Mouse (Mus musculus) testis, postnatal 14 days (tissue): ENCODE results near the gene Ercc2.

Experiments used
- DNase-seq: peaks from one replicate; pipeline ENCODE4 v3.0.0; 2021; ENCODE audit warnings: low spot score

Gene Ercc2

DNA sequence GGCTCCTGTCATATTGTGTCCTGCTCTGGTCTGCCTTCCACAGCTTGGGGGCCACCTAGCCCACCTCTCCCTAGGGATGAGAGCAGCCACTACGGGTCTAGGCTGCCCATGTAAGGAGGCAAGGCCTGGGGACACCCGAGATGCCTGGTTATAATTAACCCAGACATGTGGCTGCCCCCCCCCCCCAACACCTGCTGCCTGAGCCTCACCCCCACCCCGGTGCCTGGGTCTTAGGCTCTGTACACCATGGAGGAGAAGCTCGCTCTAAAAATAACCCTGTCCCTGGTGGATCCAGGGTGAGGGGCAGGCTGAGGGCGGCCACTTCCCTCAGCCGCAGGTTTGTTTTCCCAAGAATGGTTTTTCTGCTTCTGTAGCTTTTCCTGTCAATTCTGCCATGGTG lies 27.9 kb downstream of the Ercc2 start:
- no peak for DNase-seq

DNA sequence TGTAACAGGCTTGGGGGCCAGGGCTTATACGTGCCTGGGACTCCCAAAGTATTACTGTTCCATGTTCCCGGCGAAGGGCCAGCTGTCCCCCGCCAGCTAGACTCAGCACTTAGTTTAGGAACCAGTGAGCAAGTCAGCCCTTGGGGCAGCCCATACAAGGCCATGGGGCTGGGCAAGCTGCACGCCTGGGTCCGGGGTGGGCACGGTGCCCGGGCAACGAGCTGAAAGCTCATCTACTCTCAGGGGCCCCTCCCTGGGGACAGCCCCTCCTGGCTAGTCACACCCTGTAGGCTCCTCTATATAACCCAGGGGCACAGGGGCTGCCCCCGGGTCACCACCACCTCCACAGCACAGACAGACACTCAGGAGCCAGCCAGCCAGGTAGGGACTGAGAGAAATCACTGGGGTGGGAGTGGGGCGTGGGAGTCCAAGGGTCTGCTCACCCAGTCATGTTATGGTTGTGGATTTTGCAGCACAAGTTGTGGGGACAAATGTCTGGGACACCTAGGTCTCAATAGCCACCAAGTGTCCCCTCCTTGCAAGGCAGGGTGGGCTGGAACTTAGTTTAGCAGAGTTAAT lies 29.0 kb downstream of the Ercc2 start:
- DNase-seq, result no peak

DNA sequence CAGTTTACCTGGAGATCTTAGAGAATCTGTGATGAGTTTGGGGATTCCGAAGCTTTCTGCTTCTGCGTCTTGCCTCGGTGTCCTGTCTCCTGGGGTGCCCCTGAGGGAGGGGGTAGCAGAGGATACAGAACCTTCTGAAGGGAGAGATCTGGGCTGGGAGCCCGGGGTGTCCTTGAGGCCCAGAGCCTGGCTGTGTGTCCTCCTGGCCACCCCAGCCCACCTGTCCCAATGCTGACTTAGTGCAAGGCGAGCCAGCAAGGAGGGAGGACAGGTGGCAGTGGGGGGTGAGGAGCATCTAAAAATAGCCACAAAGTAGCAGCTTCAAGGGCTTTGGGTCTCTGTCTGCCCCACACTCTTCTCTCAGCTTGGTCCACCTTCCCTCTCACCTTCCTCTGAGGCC lies 30.0 kb downstream of the Ercc2 start:
- no peak for DNase-seq

DNA sequence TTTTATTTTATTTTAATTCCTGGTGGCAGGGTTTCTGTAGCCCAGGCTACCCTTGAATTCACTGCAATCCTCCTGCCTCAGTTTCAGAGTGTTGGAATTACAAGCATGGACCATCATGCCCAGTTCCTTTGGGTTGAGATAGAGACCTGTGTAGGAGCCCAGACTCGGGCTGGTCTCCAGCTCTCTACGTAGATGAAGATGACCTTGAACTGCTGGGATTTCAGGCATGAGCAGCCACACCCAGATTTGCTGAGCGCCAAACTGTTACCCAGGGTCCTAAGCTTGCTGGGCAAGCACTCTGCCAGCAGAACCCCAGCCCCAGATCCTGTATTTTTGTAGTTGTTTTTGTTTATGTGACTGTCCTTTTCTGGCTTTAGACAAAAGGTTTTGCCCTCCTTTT lies 31.7 kb downstream of the Ercc2 start:
- no peak for DNase-seq

DNA sequence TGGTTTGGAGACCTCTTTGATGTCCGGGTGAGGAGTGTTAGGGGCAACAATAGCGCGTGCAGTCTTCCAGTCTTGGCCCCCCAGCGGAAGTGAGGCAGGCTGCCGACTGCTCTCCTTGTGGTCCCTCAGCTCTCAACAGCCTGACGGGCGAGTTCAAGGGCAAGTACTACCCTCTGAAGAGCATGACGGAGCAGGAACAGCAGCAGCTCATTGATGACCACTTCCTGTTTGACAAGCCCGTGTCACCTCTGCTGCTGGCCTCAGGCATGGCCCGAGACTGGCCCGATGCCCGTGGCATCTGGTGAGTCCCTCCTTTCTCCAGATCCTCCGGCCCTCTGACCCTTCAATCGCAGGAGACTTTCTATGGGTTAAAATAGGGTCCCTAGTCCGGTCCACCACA lies 34.8 kb downstream of the Ercc2 start:
- DNase-seq, result no peak

DNA sequence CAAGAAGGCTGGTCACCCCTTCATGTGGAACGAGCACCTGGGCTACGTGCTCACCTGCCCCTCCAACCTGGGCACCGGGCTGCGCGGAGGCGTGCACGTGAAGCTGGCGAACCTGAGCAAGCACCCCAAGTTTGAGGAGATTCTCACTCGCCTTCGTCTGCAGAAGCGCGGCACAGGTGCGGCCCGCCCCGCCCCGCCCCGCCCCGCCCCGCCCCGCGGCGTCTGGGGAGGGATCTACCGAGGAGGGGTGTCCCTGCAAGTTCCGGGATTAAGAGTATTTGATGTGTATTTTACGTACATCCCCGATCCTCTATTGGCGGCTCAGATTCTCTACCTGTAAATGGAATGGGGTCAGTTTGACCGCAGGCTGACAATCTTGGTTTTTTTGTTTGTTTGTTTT lies 38.3 kb downstream of the Ercc2 start:
- no peak for DNase-seq

DNA sequence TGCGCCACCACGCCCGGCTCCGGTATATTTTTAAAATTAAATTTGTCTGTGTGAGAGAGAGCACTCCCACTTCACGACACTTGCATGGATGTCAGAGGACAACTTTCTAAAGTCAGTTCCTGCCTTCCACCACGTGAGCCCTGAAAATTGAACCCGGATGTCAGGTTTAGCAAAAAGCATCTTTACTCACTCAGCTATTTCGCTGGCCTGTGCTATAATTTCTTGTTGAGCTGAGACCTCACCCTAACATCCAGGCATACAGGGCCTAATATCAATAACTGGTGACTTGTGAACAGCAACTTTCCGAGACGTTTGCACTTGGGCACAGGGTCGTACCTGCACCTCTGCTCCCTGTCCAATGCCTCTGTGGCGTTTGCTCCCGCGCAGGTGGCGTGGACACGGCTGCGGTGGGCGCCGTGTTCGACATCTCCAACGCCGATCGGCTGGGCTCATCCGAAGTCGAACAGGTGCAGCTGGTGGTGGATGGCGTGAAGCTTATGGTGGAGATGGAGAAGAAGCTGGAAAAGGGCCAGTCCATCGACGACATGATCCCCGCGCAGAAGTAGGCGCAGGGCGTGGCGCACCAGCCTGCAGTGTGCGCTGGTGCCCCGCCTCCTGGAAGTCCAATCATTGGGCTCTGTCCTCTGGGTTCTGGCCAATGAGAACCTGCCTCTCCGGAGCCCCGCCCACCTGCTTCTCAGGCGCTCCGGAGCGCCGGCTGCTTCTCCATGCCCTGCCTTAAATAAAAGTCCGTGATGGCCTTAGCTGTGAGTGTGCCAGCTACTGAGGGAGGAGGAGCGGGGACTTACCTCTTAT lies 39.2 kb downstream of the Ercc2 start:
- peak; percentile 87 for DNase-seq

DNA sequence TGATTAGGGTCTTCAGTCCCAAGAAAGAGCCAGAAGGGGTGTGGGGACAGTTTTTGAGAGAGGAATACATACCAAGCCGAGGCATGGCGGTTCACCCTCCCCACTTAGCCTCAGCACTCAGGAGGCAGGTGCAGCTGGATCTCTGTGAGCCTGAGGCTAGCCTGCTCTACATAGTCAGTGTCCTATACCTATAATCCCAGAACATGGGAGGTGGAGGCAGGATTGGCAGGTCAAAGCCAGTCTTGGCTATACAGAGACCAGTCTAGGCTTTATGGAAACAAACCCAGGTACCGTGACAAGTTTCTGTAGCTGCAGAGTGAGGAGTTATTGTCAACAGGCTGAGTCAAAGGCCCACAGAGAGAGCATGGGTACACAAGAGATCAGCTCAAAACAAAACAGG lies 41.3 kb downstream of the Ercc2 start:
- no peak for DNase-seq

DNA sequence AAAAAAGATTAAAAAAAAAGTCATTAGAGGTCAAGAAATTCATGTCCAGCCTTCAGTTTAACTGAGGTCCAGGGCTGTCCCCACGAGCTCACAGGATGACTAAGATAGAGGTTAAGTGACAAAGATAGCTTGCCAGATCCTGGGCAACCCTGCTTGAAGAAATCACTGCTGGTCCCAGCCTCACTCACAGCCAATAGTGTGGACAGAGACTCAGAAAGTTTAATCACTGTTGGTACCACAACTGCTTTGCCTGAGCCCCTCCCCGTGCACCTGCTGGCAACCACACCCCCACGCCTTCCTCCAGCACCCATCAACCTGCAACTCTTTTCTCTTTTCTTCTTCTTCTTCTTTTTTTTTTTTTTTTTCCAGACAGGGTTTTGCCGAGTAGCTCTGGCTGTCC lies 42.2 kb downstream of the Ercc2 start:
- no peak for DNase-seq

DNA sequence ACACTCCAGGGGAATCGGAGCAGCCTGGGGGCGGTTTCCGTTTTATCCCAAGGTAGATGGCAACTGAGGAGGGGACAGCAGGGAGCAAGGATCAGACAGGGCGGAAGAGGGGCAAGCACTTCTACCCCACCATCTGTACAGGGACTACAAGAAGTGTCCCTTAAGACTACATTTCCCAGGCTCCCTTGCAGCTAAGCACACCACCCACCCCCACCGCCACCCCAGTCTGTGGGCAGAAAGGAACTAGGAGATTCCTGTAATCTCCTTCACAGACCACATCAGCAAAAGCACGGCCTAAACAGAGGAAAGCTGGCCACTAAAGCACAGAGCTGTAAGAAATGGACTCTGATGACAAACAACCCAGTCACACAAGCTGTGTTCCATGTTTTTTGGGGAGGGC lies 44.5 kb downstream of the Ercc2 start:
- DNase-seq, result no peak

DNA sequence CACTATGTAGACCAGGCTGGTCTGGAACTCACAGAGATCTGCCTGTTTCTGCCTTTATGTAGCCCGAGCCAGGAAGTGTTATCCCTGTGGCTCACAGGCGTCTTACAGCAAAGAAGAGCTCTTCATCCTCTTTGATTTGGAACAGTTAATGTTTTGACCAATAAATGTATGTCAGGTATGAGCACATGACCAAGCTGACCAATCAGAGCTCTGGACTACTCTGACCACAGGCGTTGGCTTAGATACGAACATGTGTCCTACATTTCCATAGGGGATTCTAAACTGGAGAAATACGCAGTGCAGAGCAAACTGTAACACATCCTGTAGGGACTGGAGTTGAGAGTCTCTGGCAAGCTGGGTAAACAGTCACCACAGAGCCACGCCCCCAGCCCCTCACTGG lies 45.1 kb downstream of the Ercc2 start:
- DNase-seq, result no peak

DNA sequence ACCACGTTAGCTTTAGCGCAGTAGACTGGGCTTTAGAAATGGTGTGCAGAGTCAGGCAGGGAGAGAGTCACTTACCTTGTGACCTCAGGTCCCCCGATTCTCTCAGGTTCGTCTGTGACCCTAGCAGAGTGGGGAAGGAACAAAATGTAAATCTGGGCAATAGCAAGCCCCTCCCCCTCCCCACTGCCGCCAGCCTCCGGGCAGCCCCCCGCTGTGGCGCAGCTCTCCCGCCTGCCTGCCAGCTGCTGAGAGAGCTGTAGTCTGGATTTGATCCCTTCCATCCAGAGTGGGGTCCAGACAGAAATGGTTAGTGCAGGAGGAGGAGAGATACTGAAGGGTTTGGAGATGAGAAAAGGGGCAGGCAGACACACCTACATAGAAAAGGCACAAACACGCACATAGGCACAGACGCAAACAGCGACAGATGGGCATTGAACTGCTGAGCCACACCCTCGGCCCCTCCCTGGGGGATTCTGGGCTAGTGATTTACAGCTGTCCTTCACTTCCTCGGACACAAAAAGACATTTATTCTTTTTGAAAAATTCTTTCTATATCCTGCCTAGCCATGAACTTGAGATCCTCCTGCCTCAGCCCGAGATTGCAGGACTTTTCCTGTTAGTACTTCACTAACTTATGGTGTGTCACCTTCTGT lies 46.3 kb downstream of the Ercc2 start:
- DNase-seq, result no peak

DNA sequence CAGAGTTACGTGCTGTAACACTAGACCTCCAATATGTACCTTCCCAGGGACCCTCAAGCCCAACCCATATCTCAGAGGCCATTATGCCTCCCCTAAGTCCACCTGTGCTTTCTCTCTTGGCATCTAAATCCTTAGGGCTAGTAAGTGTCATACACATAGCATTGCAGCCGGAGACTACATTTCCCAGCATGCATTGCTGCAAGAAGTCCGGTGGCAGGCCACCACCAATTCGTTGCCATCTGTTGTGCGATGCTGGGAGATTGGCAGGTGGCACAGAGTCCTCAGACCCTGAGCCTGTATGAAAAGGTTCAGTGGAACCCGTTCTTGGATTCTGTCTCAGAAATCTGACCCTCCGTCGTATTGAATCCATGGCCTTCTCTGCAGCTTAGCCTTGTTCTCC lies 47.9 kb downstream of the Ercc2 start:
- no peak for DNase-seq

DNA sequence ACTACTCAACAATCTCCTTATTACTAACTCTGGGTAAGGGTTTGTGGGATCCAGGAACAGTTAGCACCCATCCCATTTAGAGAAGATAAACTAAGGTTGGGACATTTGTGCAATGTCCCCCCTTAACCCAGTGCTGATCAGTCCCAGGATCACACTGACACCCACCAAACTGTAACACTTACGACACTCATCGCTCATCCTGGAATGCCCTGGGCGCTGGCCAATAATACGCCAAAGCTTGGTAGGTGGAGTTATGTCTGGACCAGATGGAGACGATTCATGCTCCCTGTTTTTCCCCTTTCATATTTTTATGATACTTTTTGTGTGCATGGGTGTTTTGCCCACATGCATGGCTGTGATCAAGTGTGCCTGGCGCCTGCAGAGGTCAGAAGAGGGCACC lies 48.6 kb downstream of the Ercc2 start:
- DNase-seq, result no peak

DNA sequence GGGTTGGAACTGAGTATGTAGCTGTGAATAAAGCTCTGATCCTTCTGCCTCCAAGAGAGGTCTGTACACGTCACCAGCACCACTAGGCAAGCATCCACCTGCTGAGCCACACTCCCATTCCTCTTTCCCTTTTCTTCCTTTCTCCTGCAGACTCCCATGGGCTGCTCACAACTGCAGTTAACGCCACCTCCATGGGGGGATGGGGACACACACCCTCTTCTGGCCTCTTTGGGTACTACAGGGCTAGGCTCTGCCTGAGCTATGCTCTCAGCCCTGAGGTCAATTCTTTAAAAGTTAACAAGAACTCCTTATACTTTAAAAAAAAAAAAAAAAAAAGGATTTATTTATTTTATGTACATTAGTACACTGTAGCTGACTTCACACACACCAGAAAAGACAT lies 50.7 kb downstream of the Ercc2 start:
- DNase-seq, result no peak

DNA sequence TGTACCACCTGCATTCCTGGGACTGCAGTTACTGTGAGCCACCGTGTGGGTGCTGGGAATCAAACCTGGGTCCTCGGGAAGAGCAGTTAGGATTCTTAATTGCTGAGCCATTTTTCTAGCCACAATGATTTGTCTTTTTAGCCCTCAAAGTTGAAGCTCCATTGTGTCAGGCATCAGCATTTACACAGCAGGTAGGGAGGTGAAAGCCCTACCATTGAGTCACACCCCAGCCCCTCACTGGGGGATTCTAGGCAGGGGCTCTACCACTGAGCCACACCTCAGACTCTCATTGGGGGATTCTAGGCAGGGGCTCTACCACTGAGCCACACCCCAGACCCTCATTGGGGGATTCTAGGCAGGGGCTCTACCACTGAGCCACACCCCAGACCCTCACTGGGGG lies 54.5 kb downstream of the Ercc2 start:
- DNase-seq, result no peak

DNA sequence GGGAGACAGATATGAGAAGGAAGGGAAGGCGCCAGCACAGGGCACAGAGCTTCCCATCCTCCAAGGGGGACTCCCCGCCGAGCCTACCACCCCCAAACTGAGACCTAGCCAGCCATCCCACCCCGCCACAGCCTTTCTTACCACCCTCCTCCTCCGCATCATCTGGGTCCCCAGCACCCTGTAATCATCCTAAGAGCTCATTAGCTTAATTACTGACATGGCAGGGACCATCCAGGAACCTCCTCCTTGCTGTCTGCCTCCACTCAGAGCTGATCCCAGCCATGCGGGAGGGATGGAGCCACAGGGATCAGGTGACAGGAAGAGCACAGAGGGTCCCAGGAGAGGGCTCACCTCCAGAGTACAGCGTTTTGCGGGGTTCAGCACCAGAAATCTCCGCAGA lies 55.2 kb downstream of the Ercc2 start:
- no peak for DNase-seq

DNA sequence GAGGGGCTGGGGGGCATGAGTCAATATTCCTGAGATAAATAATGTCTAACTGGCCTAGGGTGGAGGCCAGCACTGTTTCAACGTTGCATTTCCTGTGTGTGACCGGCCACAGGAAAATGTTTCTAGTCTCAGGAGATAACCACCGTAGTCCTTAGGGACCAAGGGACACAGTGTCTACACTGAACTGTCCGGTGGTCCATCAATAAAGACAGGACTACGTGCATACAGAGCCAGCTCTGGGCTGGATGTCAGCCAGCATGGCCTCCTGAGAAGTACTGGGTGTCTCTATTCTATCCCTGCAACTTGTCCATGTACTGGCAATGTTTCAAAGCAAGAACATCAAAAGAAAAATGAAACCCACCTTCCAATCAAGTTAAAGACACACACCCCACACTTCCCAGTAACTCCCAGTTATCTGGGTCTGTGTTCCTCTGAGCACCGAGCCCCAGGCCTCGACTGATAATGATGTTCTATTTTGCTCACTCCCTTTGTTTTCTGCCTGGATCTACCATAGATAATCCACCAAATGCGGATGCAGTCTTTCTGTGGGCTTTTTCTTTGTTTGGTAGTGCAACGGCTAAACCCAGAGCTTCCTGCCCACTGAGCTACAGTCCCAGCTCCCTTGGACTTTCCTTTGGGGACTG lies 59.8 kb downstream of the Ercc2 start:
- DNase-seq, result peak; percentile 80

DNA sequence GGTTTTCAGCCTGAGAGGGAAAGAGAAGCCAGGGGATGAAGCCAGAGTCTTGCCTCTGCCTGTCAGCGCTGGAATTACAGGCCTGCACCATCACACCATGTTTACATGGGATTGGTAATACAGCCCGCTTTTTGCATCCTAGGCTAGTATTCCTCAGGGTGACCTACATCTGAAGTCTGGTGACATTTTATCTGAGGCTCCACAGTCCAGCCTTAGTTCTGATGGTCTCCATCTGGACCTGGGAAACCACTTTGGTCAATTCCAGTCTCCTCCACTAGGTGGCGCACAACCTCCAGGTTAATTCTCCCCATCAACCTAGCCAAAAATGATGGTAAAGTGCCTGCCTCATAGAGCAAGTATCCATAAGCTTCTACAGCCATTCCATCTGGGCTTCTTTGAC lies 61.5 kb downstream of the Ercc2 start:
- DNase-seq, result peak; percentile 67

DNA sequence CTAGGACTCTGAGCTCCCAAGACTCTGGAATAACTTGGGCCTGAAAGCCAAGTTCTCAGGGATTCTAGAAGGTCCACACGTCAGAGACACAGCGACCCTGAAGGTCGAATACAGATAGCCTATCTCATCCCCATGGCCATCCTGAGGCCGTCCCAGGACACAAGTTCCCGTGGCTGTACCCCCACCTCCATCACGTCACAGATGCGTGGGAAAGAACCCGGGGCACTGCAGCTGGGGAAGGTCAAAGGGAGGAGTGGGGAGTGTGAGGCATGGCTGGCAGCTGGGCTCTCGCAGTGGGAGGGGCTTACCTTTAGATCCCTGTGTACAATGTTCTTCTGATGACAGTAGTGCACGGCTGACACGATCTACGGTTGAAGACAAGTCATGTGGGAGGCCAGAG lies 63.0 kb downstream of the Ercc2 start:
- DNase-seq, result peak; percentile 87
